Mouse (Mus musculus): ENCODE results near the gene Tpm4.

GRCm38 (mm10) chr8:72146056-72146455 lies 11.3 kb downstream of the Tpm4 start:
- no peak for TF ChIP-seq POLR2A (IDR thresholded peaks at IDR 0.05; ENCODE audit: borderline replicate concordance, extremely low read depth, low read depth, low read length)
- TF ChIP-seq CTCF (IDR thresholded peaks at IDR 0.05; ENCODE audit: insufficient read depth, low read length) = no peak
